Mouse (Mus musculus) intestine, postnatal 0 days (tissue): ENCODE measurements around the gene Arf6. TPM values are rescaled to one million over a fixed set of nuclear protein-coding genes. Genes with fewer than 3 reads are reported as not detected.
"Not testable (repeated sequence)": the region's sequence is repeated elsewhere in the genome, so short reads cannot be mapped to it uniquely, and the experiment has no call there.

Experiments
- ATAC-seq: fragments of 200-750 bp; cut with Nextera tagmentation; 2 replicates; pipeline ENCODE4 v1.8.0; 2017; ENCODE audit warnings: mild to moderate bottlenecking, moderate TSS enrichment, moderate library complexity
- H3K27ac ChIP-seq: fragments of 300-500 bp; sonication (generic); 2 replicates; pipeline ENCODE4 v1.5.1; 2014; ENCODE audit warnings: mild to moderate bottlenecking, low read depth, low read length, moderate library complexity
- H3K27me3 ChIP-seq: fragments of 300-500 bp; sonication (generic); replicated peaks from 2 replicates; pipeline ENCODE4 v1.6.1; 2014; ENCODE audit warnings: low read length, mixed read lengths; ENCODE audit not compliant: control insufficient read depth, insufficient read depth
- H3K36me3 ChIP-seq: fragments of 300-500 bp; sonication (generic); 2 replicates; pipeline ENCODE4 v1.6.1; 2014; ENCODE audit warnings: mild to moderate bottlenecking, moderate library complexity; ENCODE audit not compliant: control insufficient read depth, insufficient read depth
- H3K4me1 ChIP-seq: fragments of 300-500 bp; sonication (generic); replicated peaks from 2 replicates; pipeline ENCODE4 v1.6.1; 2014; ENCODE audit warnings: antibody characterized with exemption, low read length, mixed read lengths; ENCODE audit not compliant: control insufficient read depth, insufficient read depth
- H3K4me2 ChIP-seq: fragments of 300-500 bp; sonication (generic); replicated peaks from 2 replicates; pipeline ENCODE4 v1.6.1; 2014; ENCODE audit warnings: low read depth, mild to moderate bottlenecking, moderate library complexity
- H3K4me3 ChIP-seq: fragments of 300-500 bp; sonication (generic); 2 replicates; pipeline ENCODE4 v1.5.1; 2014; ENCODE audit warnings: low read depth, low read length
- H3K9ac ChIP-seq: fragments of 300-500 bp; sonication (generic); 2 replicates; pipeline ENCODE4 v1.6.1; 2014; ENCODE audit warnings: mild to moderate bottlenecking, low read depth, low read length
- H3K9me3 ChIP-seq: fragments of 300-500 bp; sonication (generic); 2 replicates; pipeline ENCODE4 v1.6.1; 2016; ENCODE audit warnings: mixed run types; ENCODE audit not compliant: control insufficient read depth
- CTCF ChIP-seq: sonication (generic); IDR thresholded peaks from 2 replicates; pipeline ENCODE4 v1.5.1; 2016; ENCODE audit warnings: low read depth, mild to moderate bottlenecking, control low read depth, antibody characterized with exemption, moderate library complexity
- WGBS: fragments of 180-500 bp; shearing (Covaris S2); extraction: QIAGEN DNeasy Blood & Tissue Kit; methylation state at CpG from one replicate; pipeline ENCODE4 v1.1.7; 2014; 5-methylcytosine and 5-hydroxymethylcytosine counted together
- polyA plus RNA-seq: library from polyadenylated mRNA; unstranded; fragments of >200 nt; fragmentation: Nextera tagmentation; extraction: Ambion mirVana; gene quantifications from 2 replicates; pipeline ENCODE4 v1.2.1, GENCODE M21; 2015

Gene Arf6
- polyA plus RNA-seq, 1 experiment from 2014 or later, result 86.3 TPM

DNA sequence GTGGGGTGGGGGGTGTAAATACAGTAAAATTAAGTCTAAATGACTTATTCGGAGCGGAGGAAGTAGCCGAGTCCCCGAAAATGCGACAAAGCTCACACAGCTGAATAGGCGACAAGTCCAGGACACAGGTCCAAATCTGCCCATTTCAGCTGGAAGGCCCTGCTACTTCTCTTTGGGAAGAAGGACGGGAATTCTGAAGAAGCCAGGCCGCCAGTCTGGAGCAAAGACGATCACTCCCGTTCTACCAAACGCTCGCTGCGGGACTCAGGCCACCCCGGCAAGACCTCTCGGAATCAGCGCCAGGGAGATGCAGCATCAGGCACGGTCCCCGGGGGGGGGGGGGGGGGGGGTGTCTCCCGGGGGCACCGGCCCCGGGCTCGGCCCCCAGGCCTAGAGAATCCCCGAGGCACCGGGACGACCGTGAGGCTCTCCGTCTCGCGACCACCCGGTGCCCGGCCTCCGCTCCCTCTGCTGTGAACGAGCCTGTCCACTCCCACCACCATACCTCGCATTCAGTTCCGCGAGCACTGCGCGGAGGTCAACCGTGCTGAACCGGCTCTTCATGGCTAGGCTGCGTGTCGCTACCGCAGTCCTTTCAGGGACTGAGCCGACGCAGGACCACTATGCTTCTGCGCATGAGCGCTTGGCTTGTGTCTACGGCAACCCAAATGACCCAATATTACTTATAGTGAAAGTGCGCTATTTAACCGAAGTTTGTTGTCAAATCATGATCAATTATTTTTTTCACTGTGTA, 15.2 kb upstream of the Arf6 start, which contains the start of gene Nemf:
Gene Nemf (minus strand): TSS at position 620 of the 754 bp plus-strand sequence.
- no peak for TF ChIP-seq CTCF
- no peaks in the 10 kb centered on the region for H3K4me1 ChIP-seq
- no peaks in the 10 kb centered on the region for H3K27me3 ChIP-seq
- peak within 1 kb of the TSS; percentile 78 for H3K4me2 ChIP-seq
- WGBS, result under 1% methylated on average over 47 of the region's 50 CpGs
- H3K4me3 ChIP-seq, result peak within 1 kb of the TSS; percentile 86
- peaks cover 8% of the 10 kb centered on the region; the same call in 1 of the 2 replicates for H3K36me3 ChIP-seq
- H3K27ac ChIP-seq, result peak within 1 kb of the TSS; percentile 72
- H3K9ac ChIP-seq, result peak within 1 kb of the TSS; percentile 85
- H3K9me3 ChIP-seq, result no peaks in the 10 kb centered on the region
- ATAC-seq, result peak; percentile 44

DNA sequence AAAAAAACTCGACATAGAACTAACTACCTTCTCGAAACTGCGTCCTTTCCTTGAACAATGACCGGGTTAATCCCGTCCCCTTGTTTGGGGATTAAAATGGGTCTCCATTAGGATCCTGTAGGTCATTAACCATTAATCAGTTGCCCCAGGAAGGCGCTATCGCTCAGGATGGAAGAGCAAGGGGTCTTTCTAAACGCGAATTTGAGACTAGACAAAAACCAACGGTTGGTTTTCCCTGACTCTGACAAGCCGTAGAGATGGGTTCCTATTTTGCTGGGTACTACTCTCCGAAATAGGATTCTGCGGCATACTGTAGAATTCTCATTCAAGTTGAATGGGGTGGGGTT, 14.7 kb upstream of the Arf6 start:
- ATAC-seq, result no peak
- no peaks in the 10 kb centered on the region for H3K27me3 ChIP-seq
- 5% methylated on average over 13 of the region's 13 CpGs for WGBS

DNA sequence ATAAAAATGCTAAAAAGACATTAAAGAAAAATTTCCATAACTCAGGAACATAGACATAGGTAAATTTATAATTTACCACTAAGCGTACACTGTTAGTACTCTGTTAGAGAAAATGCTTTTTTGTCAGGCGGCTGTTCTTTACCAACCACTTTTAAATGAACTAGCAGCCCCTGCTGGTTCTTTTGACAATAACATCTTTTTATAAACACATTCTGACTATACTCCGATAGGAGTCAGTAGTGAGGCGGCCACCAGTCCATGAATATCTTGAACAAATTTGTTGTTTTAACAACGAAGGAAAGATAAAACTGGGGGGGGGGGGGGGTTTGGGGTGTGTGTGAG, 11.3 kb upstream of the Arf6 start:
- no peaks in the 10 kb centered on the region for H3K9me3 ChIP-seq
- no peaks in the 10 kb centered on the region for H3K4me1 ChIP-seq
- WGBS, result 18% methylated on average over 5 of the region's 5 CpGs
- H3K4me2 ChIP-seq, result no peak overlapping the region
- H3K36me3 ChIP-seq, result no peaks in the 10 kb centered on the region
- no peak overlapping the region for H3K4me3 ChIP-seq
- TF ChIP-seq CTCF, result peak; percentile 86
- H3K9ac ChIP-seq, result no peak overlapping the region
- peak; percentile 25 for ATAC-seq
- no peaks in the 10 kb centered on the region for H3K27me3 ChIP-seq
- no peak overlapping the region for H3K27ac ChIP-seq

More for the DNA sequence above, 14.7 kb upstream of the Arf6 start:
- Histone ChIP-seq H3K4me1 (no peaks in the 10 kb centered on the region), H3K36me3 (peaks cover 8% of the 10 kb centered on the region; the same call in 1 of the 2 replicates), H3K9ac (peak overlapping the region; percentile 85), H3K4me3 (peak overlapping the region; percentile 86), H3K9me3 (no peaks in the 10 kb centered on the region), H3K4me2 (peak overlapping the region; percentile 78), H3K27ac (no peak overlapping the region)
- TF ChIP-seq CTCF, result no peak

DNA sequence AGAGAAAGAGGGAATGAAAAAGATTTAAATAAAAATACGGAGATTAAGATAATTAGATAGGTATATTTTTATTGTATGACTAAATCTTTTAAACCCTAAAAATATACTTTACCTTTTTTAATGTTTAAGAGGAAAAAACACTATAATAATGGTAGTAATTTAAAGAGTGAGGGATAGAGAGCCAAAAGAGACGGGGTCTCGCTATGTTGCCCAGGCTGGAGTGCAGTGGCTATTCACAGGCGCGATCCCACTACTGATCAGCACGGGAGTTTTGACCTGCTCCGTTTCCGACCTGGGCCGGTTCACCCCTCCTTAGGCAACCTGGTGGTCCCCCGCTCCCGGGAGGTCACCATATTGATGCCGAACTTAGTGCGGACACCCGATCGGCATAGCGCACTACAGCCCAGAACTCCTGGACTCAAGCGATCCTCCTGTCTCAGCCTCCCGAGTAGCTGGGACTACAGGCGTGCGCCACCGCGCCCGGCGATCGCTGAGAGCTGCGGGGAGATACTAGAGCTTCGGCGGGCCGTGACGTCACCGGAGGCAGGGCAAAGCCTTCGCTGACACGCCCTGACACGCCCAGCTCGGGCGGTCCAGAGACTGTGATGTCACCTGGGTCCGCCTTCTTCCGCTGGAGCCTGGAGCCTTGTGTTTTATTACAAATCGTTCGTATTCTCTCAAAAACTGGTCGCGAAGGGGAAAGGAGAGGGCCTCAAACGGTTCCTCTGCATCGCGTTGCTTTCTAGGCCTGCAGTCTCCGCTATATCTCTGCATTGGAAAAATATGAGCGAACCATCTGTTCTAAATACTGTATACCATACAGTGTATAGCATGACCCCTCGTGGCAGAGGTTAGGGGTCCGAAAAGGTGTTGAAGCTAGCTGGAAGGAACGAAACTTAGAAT, 10.7 kb upstream of the Arf6 start:
- H3K36me3 ChIP-seq, H3K4me1 ChIP-seq, H3K9me3 ChIP-seq, H3K27me3 ChIP-seq: not testable (repeated sequence)
- peak overlapping the region; percentile 24; the same call in 1 of the 2 replicates for H3K9ac ChIP-seq
- peak overlapping the region; percentile 38 for H3K4me3 ChIP-seq
- WGBS, result under 1% methylated on average over 40 of the region's 50 CpGs
- H3K27ac ChIP-seq, result peak overlapping the region; percentile 76
- peak overlapping the region; percentile 64 for H3K4me2 ChIP-seq
- peak; percentile 92 for ATAC-seq

DNA sequence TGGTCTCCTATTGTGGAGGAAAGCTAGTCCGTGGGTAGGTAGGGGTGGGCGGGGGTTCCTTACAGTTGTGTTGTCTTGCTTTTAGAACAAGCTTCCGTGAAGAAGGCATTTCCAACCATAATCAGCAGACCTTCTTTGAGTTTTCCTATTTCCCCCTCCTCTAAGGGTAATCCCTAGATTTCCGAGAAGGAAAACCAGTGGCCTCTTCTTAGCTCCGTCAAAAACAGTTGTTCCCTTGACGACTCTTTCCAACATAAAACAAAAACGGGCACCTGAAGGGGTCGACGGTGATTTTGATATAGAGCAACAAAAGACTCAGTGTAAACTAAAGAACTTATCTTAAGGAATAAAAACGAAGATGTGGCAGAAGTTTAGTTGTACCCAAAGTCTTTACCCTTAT, 10.0 kb upstream of the Arf6 start:
- Histone ChIP-seq H3K27me3 (no peaks in the 10 kb centered on the region), H3K27ac (peak overlapping the region; percentile 76), H3K9me3 (no peaks in the 10 kb centered on the region), H3K4me3 (peak overlapping the region; percentile 38), H3K4me2 (peak overlapping the region; percentile 64), H3K4me1 (no peaks in the 10 kb centered on the region), H3K36me3 (no peaks in the 10 kb centered on the region), H3K9ac (peak overlapping the region; percentile 24; the same call in 1 of the 2 replicates)
- WGBS, result 4% methylated on average over 10 of the region's 10 CpGs
- no peak for TF ChIP-seq CTCF
- ATAC-seq, result no peak

DNA sequence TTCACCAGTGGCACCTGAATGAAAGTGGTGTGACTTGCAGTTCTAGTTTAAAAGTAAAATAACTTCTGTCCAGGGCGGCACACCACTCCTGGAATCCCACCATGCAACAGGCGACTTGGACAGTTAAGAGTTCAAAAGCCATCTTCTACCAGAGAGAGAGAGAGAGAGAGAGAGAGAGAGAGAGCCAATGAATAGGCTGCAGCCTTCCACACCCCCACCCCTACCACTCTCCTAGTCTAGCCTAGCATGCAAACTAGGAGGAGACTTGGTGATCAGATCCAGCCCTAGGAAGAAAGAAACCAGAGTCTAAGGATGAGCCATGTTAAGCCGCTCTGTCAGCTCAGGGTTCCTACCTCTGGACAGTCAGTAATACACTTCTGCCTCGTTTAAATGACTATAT, 9.6 kb upstream of the Arf6 start:
- Histone ChIP-seq H3K9me3 (no peaks in the 10 kb centered on the region), H3K9ac (no peak overlapping the region), H3K4me2 (peak overlapping the region; percentile 64), H3K4me3 (no peak overlapping the region), H3K27ac (no peak overlapping the region), H3K36me3 (no peaks in the 10 kb centered on the region), H3K27me3 (no peaks in the 10 kb centered on the region), H3K4me1 (no peaks in the 10 kb centered on the region)
- WGBS, result 49% methylated on average over 4 of the region's 4 CpGs
- TF ChIP-seq CTCF, result no peak
- ATAC-seq, result no peak

DNA sequence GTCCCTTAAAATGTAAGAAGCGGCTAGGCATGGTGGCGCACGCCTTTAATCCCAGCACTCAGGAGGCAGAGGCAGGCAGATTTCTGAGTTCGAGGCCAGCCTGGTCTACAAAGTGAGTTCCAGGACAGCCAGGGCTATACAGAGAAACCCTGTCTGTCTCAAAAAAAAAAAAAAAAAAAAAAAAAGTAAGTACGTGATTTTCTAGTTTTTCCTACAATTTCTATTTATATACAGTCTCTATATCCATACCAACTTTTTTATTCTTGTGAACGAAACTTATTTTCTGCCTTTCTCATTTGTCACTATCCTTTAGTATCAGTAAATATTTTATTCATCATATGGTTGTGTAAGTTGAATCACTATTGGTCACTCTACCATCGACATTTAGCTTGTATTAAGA, 8.8 kb upstream of the Arf6 start:
- not testable (repeated sequence) for H3K4me1 ChIP-seq, H3K4me2 ChIP-seq, ATAC-seq, H3K36me3 ChIP-seq, H3K27ac ChIP-seq, H3K9ac ChIP-seq, H3K27me3 ChIP-seq, H3K9me3 ChIP-seq, H3K4me3 ChIP-seq
- WGBS, result 97% methylated on average over 7 of the region's 7 CpGs
